In genomic region chr9:122572836-122573267, GRCm38 (mm10) we compare ENCODE assay signal across 8 mouse cellular contexts.
DNase-seq lines count a peak whose midpoint lies in the region; ATAC-seq and TF ChIP-seq lines count a peak whose summit lies in the region.

No protein-coding gene starts in this region.

- peak overlapping the region; percentile 83 for H3K4me3 ChIP-seq in E14TG2a.4 (replicated peaks; ENCODE audit: low read length)
- H3K4me3 ChIP-seq in forebrain, postnatal 0 days (ENCODE audit: low read depth, low read length), result peak overlapping the region; percentile 76
- H3K4me3 ChIP-seq in midbrain, embryonic 10.5 days, result peak overlapping the region; percentile 73

- H3K9me3 ChIP-seq in E14TG2a.4 (ENCODE audit: low read length), result no peaks in the 10 kb centered on the region
- H3K9me3 ChIP-seq in forebrain, postnatal 0 days (ENCODE audit: low read length), result no peaks in the 10 kb centered on the region
- no peaks in the 10 kb centered on the region for H3K9me3 ChIP-seq in midbrain, embryonic 10.5 days (replicated peaks)

- peak overlapping the region; percentile 75 for H3K4me2 ChIP-seq in forebrain, postnatal 0 days (ENCODE audit: low read depth)

- no peaks in the 10 kb centered on the region for H3K36me3 ChIP-seq in E14TG2a.4 (ENCODE audit: insufficient read depth, low read length)
- H3K36me3 ChIP-seq in forebrain, postnatal 0 days (ENCODE audit: insufficient read depth), result no peaks in the 10 kb centered on the region
- no peaks in the 10 kb centered on the region for H3K36me3 ChIP-seq in midbrain, embryonic 10.5 days

- peak; percentile 81 for DNase-seq in heart, adult 11 months
- no peak for DNase-seq in heart, adult 8-10 months (ENCODE audit: low spot score)
- no peak for DNase-seq in forebrain, postnatal 0 days
- no peak for DNase-seq in midbrain, embryonic 10.5 days (ENCODE audit: low spot score)
- DNase-seq in thymus, postnatal 4 days, result no peak
- DNase-seq in frontal cortex, postnatal 25 days (ENCODE audit: low spot score in 2 of 2), result no peak
- DNase-seq in kidney, adult 18-20 months, result no peak

- H3K9ac ChIP-seq in forebrain, postnatal 0 days, result peak overlapping the region; percentile 69

- H3K27ac ChIP-seq in forebrain, postnatal 0 days (ENCODE audit: low read depth, low read length), result peak overlapping the region; percentile 75; the same call in 1 of the 2 replicates
- peak overlapping the region; percentile 76 for H3K27ac ChIP-seq in midbrain, embryonic 10.5 days (replicated peaks)

- no peak for ATAC-seq in forebrain, postnatal 0 days

- H3K27me3 ChIP-seq in E14TG2a.4 (ENCODE audit: insufficient read depth, low read length), result peaks cover 90% of the 10 kb centered on the region
- H3K27me3 ChIP-seq in forebrain, postnatal 0 days (ENCODE audit: insufficient read depth, low read length), result peaks cover 35% of the 10 kb centered on the region
- peaks cover 95% of the 10 kb centered on the region for H3K27me3 ChIP-seq in midbrain, embryonic 10.5 days (ENCODE audit: low read depth, poor library complexity, severe bottlenecking)

- TF ChIP-seq CTCF in E14TG2a.4 (conservative IDR thresholded peaks at IDR 0.05; ENCODE audit: low read length), result no peak
- no peak for TF ChIP-seq CTCF in forebrain, postnatal 0 days (IDR thresholded peaks at IDR 0.05; ENCODE audit: low read depth)

- WGBS in forebrain, postnatal 0 days, result 1% methylated on average over 13 of the region's 13 CpGs
- WGBS in midbrain, embryonic 10.5 days, result under 1% methylated on average over 13 of the region's 13 CpGs

- peaks cover 37% of the 10 kb centered on the region for H3K4me1 ChIP-seq in E14TG2a.4 (replicated peaks; ENCODE audit: low read depth, low read length)
- H3K4me1 ChIP-seq in forebrain, postnatal 0 days (ENCODE audit: insufficient read depth), result 0 out of 2 replicates have a peak, but pooled peaks cover 3% of the 10 kb centered on the region
- H3K4me1 ChIP-seq in midbrain, embryonic 10.5 days, result peaks cover 45% of the 10 kb centered on the region
